Mouse (Mus musculus) lung, postnatal 0 days (tissue): ENCODE measurements at regions not wholly inside any gene's neighbourhood (a gene's known extent, or its start where the extent isn't known, plus 50 kb on each side); places are given as distances from the start of the nearest gene placed in this dataset.

Experiments used
- ATAC-seq: fragments of 200-750 bp; cut with Nextera tagmentation; 2 replicates; pipeline ENCODE4 v1.8.0; 2017; ENCODE audit warnings: moderate library complexity
- DNase-seq: peaks from one replicate; pipeline ENCODE4 v3.0.0-alpha.2; 2016; ENCODE audit warnings: low spot score
- H3K27ac ChIP-seq: fragments of 300-500 bp; sonication (generic); 2 replicates; pipeline ENCODE4 v1.5.1; 2014; ENCODE audit warnings: antibody characterized with exemption, mild to moderate bottlenecking, low read length, mixed read lengths
- H3K27me3 ChIP-seq: fragments of 300-500 bp; sonication (generic); replicated peaks from 2 replicates; pipeline ENCODE4 v1.6.1; 2014; ENCODE audit warnings: low read length, mixed read lengths; ENCODE audit not compliant: insufficient read depth
- H3K36me3 ChIP-seq: fragments of 300-500 bp; sonication (generic); 2 replicates; pipeline ENCODE4 v1.6.1; 2014; ENCODE audit warnings: low read length, mixed read lengths; ENCODE audit not compliant: insufficient read depth
- H3K4me1 ChIP-seq: fragments of 300-500 bp; sonication (generic); 2 replicates; pipeline ENCODE4 v1.6.1; 2014; ENCODE audit warnings: antibody characterized with exemption, low read depth, low read length, mixed read lengths; ENCODE audit not compliant: insufficient read depth
- H3K4me2 ChIP-seq: fragments of 300-500 bp; sonication (generic); replicated peaks from 2 replicates; pipeline ENCODE4 v1.6.1; 2014; ENCODE audit warnings: low read depth, mild to moderate bottlenecking, low read length, moderate library complexity, mixed read lengths
- H3K4me3 ChIP-seq: fragments of 300-500 bp; sonication (generic); 2 replicates; pipeline ENCODE4 v1.5.1; 2014; ENCODE audit warnings: low read depth, low read length
- H3K9ac ChIP-seq: fragments of 300-500 bp; sonication (generic); replicated peaks from 2 replicates; pipeline ENCODE4 v1.6.1; 2014; ENCODE audit warnings: low read depth, mild to moderate bottlenecking
- H3K9me3 ChIP-seq: fragments of 300-500 bp; sonication (generic); 2 replicates; pipeline ENCODE4 v1.6.1; 2016; ENCODE audit warnings: low read length, mixed read lengths
- CTCF ChIP-seq: IDR thresholded peaks from 2 replicates; pipeline ENCODE4 v1.5.1; 2016; ENCODE audit warnings: antibody characterized with exemption, mild to moderate bottlenecking
- EP300 ChIP-seq: IDR thresholded peaks from 2 replicates; pipeline ENCODE4 v1.6.1; 2016; ENCODE audit warnings: antibody characterized with exemption, mild to moderate bottlenecking, control low read depth
- WGBS: fragments of 180-500 bp; shearing (Covaris S2); extraction: QIAGEN DNeasy Blood & Tissue Kit; methylation state at CpG from one replicate; pipeline ENCODE4 v1.1.7; 2014; 5-methylcytosine and 5-hydroxymethylcytosine counted together

- H3K36me3 ChIP-seq, result no peaks in the 10 kb centered on the region
- H3K4me2 ChIP-seq, result no peak overlapping the region
- no peaks in the 10 kb centered on the region for H3K4me1 ChIP-seq
- no peak overlapping the region for H3K9ac ChIP-seq
- DNase-seq, result no peak
- H3K9me3 ChIP-seq, result no peaks in the 10 kb centered on the region
- H3K4me3 ChIP-seq, result no peak overlapping the region
- ATAC-seq, result no peak
- WGBS, result 76% methylated on average over 5 of the region's 5 CpGs
- TF ChIP-seq EP300, result no peak
- no peak for TF ChIP-seq CTCF
- H3K27ac ChIP-seq, result no peak overlapping the region
- H3K27me3 ChIP-seq, result no peaks in the 10 kb centered on the region
These were observed 55.3 kb downstream of the Tril start for GRCm38 (mm10) chr6:53765302-53765701.

GRCm38 (mm10) chr6:53762586-53762985, 58.0 kb downstream of the Tril start:
- DNase-seq (no peak), ATAC-seq (no peak)
- no peaks in the 10 kb centered on the region for H3K27me3 ChIP-seq
- H3K4me3 ChIP-seq, result no peak overlapping the region
- no peaks in the 10 kb centered on the region for H3K9me3 ChIP-seq
- H3K4me1 ChIP-seq, result no peaks in the 10 kb centered on the region
- no peak overlapping the region for H3K27ac ChIP-seq
- TF ChIP-seq CTCF, result no peak
- no peak for TF ChIP-seq EP300
- WGBS, result 68% methylated on average over 9 of the region's 9 CpGs
- H3K36me3 ChIP-seq, result no peaks in the 10 kb centered on the region
- H3K4me2 ChIP-seq, result no peak overlapping the region
- no peak overlapping the region for H3K9ac ChIP-seq

- Histone ChIP-seq H3K4me1 (no peaks in the 10 kb centered on the region), H3K27me3 (no peaks in the 10 kb centered on the region), H3K4me3 (no peak overlapping the region), H3K9ac (no peak overlapping the region), H3K27ac (no peak overlapping the region), H3K9me3 (no peaks in the 10 kb centered on the region), H3K4me2 (no peak overlapping the region), H3K36me3 (no peaks in the 10 kb centered on the region)
- TF ChIP-seq CTCF (no peak), EP300 (no peak)
- ATAC-seq, result no peak
- peak; percentile 17 for DNase-seq
- WGBS, result 30% methylated on average over 6 of the region's 6 CpGs
These were observed 60.0 kb downstream of the Tril start for GRCm38 (mm10) chr6:53760651-53761058.

- H3K4me2 ChIP-seq, result no peak overlapping the region
- DNase-seq (no peak), ATAC-seq (no peak)
- H3K4me3 ChIP-seq, result no peak overlapping the region
- no peak for TF ChIP-seq EP300
- TF ChIP-seq CTCF, result no peak
- H3K9ac ChIP-seq, result no peak overlapping the region
- no peaks in the 10 kb centered on the region for H3K27me3 ChIP-seq
- H3K27ac ChIP-seq, result no peak overlapping the region
- 60% methylated on average over 3 of the region's 3 CpGs for WGBS
- H3K9me3 ChIP-seq, result no peaks in the 10 kb centered on the region
- H3K36me3 ChIP-seq, result no peaks in the 10 kb centered on the region
- no peaks in the 10 kb centered on the region for H3K4me1 ChIP-seq
These were observed 60.8 kb downstream of the Tril start for GRCm38 (mm10) chr6:53759686-53760306.

GRCm38 (mm10) chr6:53754366-53754765, 66.3 kb downstream of the Tril start:
- H3K4me2 ChIP-seq, result no peak overlapping the region
- no peak overlapping the region for H3K27ac ChIP-seq
- DNase-seq (no peak), ATAC-seq (no peak)
- no peaks in the 10 kb centered on the region for H3K27me3 ChIP-seq
- no peak overlapping the region for H3K4me3 ChIP-seq
- H3K9me3 ChIP-seq, result no peaks in the 10 kb centered on the region
- no peaks in the 10 kb centered on the region for H3K4me1 ChIP-seq
- H3K9ac ChIP-seq, result no peak overlapping the region
- TF ChIP-seq EP300 (no peak), CTCF (no peak)
- 67% methylated on average over 3 of the region's 3 CpGs for WGBS
- no peaks in the 10 kb centered on the region for H3K36me3 ChIP-seq

GRCm38 (mm10) chr6:53750539-53750938, 70.1 kb downstream of the Tril start:
- Histone ChIP-seq H3K36me3 (no peaks in the 10 kb centered on the region), H3K4me2 (no peak overlapping the region), H3K4me1 (no peaks in the 10 kb centered on the region), H3K4me3 (no peak overlapping the region), H3K27me3 (no peaks in the 10 kb centered on the region), H3K27ac (no peak overlapping the region), H3K9me3 (no peaks in the 10 kb centered on the region), H3K9ac (no peak overlapping the region)
- 73% methylated on average over 6 of the region's 6 CpGs for WGBS
- ATAC-seq (no peak), DNase-seq (no peak)
- TF ChIP-seq CTCF (no peak), EP300 (no peak)
